Mouse (Mus musculus) kidney, embryonic 16.5 days (tissue): ENCODE measurements around the gene Papola. TPM values are rescaled to one million over a fixed set of nuclear protein-coding genes. Genes with fewer than 3 reads are reported as not detected.

ENCODE experiments used
- ATAC-seq: fragments of 200-750 bp; cut with Nextera tagmentation; 2 replicates; pipeline ENCODE4 v1.8.0; 2017; ENCODE audit warnings: moderate TSS enrichment; ENCODE audit not compliant: low FRiP score, low TSS enrichment
- H3K27ac ChIP-seq: fragments of 300-500 bp; sonication (generic); 2 replicates; pipeline ENCODE4 v1.5.1; 2014; ENCODE audit warnings: low read length
- H3K27me3 ChIP-seq: fragments of 300-500 bp; sonication (generic); 2 replicates; pipeline ENCODE4 v1.6.1; 2014; ENCODE audit warnings: low read length, control low read depth, mixed read lengths; ENCODE audit not compliant: insufficient read depth
- H3K36me3 ChIP-seq: fragments of 300-500 bp; sonication (generic); 2 replicates; pipeline ENCODE4 v1.6.1; 2014; ENCODE audit warnings: low read length, control low read depth, mixed read lengths; ENCODE audit not compliant: insufficient read depth
- H3K4me1 ChIP-seq: fragments of 300-500 bp; sonication (generic); 2 replicates; pipeline ENCODE4 v1.6.1; 2014; ENCODE audit warnings: low read length, control low read depth, mixed read lengths; ENCODE audit not compliant: insufficient read depth
- H3K4me2 ChIP-seq: fragments of 300-500 bp; sonication (generic); replicated peaks from 2 replicates; pipeline ENCODE4 v1.6.1; 2014; ENCODE audit warnings: low read depth, low read length
- H3K4me3 ChIP-seq: fragments of 300-500 bp; sonication (generic); 2 replicates; pipeline ENCODE4 v1.5.1; 2014; ENCODE audit warnings: mild to moderate bottlenecking, low read length
- H3K9ac ChIP-seq: fragments of 300-500 bp; sonication (generic); replicated peaks from 2 replicates; pipeline ENCODE4 v1.6.1; 2014; ENCODE audit warnings: low read length
- H3K9me3 ChIP-seq: fragments of 300-500 bp; sonication (generic); 2 replicates; pipeline ENCODE4 v1.6.1; 2016; ENCODE audit warnings: low read length, control low read depth
- WGBS: fragments of 180-500 bp; shearing (Covaris S2); extraction: QIAGEN DNeasy Blood & Tissue Kit; methylation state at CpG from one replicate; pipeline ENCODE4 v1.1.7; 2014; 5-methylcytosine and 5-hydroxymethylcytosine counted together
- microRNA-seq: library from miRNA; unstranded; fragments of <30 nt; microRNA quantifications from one replicate; pipeline ENCODE4, GENCODE M21; 2016
- polyA plus RNA-seq: library from polyadenylated mRNA; unstranded; fragments of >200 nt; fragmentation: Nextera tagmentation; extraction: Ambion mirVana; gene quantifications from 2 replicates; pipeline ENCODE4 v1.2.1, GENCODE M21; 2015

The Papola gene
- polyA plus RNA-seq, 1 experiment from 2014 or later, result 191 TPM

- Histone ChIP-seq H3K27me3 (no peaks in the 10 kb centered on the region), H3K27ac (no peak overlapping the region), H3K4me2 (no peak overlapping the region), H3K36me3 (no peaks in the 10 kb centered on the region), H3K4me3 (no peak overlapping the region), H3K4me1 (peaks cover 4% of the 10 kb centered on the region; the same call in 1 of the 2 replicates), H3K9me3 (no peaks in the 10 kb centered on the region), H3K9ac (no peak overlapping the region)
- WGBS, result 52% methylated on average over 2 of the region's 2 CpGs
- no peak for ATAC-seq
These were observed 88.8 kb downstream of the Papola start for GRCm38 (mm10) chr12:105873283-105873682.

GRCm38 (mm10) chr12:105875112-105875511 lies 90.6 kb downstream of the Papola start:
- Histone ChIP-seq H3K4me1 (no peaks in the 10 kb centered on the region), H3K9ac (no peak overlapping the region), H3K36me3 (no peaks in the 10 kb centered on the region), H3K9me3 (peaks cover 5% of the 10 kb centered on the region; the same call in 1 of the 2 replicates), H3K27ac (no peak overlapping the region), H3K4me2 (peak overlapping the region; percentile 24; the same call in 1 of the 2 replicates), H3K27me3 (no peaks in the 10 kb centered on the region), H3K4me3 (no peak overlapping the region)
- 31% methylated on average over 17 of the region's 17 CpGs for WGBS
- ATAC-seq, result 0 out of 2 replicates have a peak, but pooled peaks have one; percentile 47

GRCm38 (mm10) chr12:105876521-105876920 lies 92.0 kb downstream of the Papola start:
- H3K9ac ChIP-seq, result no peak overlapping the region
- ATAC-seq, result no peak
- H3K4me2 ChIP-seq, result no peak overlapping the region
- H3K27me3 ChIP-seq, result no peaks in the 10 kb centered on the region
- H3K4me3 ChIP-seq, result no peak overlapping the region
- no peaks in the 10 kb centered on the region for H3K4me1 ChIP-seq
- no peak overlapping the region for H3K27ac ChIP-seq
- H3K36me3 ChIP-seq, result no peaks in the 10 kb centered on the region
- peaks cover 5% of the 10 kb centered on the region; the same call in 1 of the 2 replicates for H3K9me3 ChIP-seq
- WGBS, result 70% methylated on average over 10 of the region's 11 CpGs

- WGBS, result 86% methylated on average over 13 of the region's 13 CpGs
- Histone ChIP-seq H3K9me3 (peaks cover 5% of the 10 kb centered on the region; the same call in 1 of the 2 replicates), H3K36me3 (no peaks in the 10 kb centered on the region), H3K9ac (no peak overlapping the region), H3K4me2 (no peak overlapping the region), H3K27ac (no peak overlapping the region), H3K4me3 (no peak overlapping the region), H3K4me1 (no peaks in the 10 kb centered on the region), H3K27me3 (no peaks in the 10 kb centered on the region)
- ATAC-seq, result no peak
These were observed 92.4 kb downstream of the Papola start for GRCm38 (mm10) chr12:105876931-105877330.

GRCm38 (mm10) chr12:105878746-105879145 lies 94.3 kb downstream of the Papola start:
- Histone ChIP-seq H3K4me3 (no peak overlapping the region), H3K9me3 (peaks cover 5% of the 10 kb centered on the region; the same call in 1 of the 2 replicates), H3K27ac (no peak overlapping the region), H3K9ac (no peak overlapping the region), H3K4me2 (no peak overlapping the region), H3K4me1 (peaks cover 2% of the 10 kb centered on the region; the same call in 1 of the 2 replicates), H3K27me3 (no peaks in the 10 kb centered on the region), H3K36me3 (no peaks in the 10 kb centered on the region)
- no peak for ATAC-seq
- 91% methylated on average over 5 of the region's 5 CpGs for whole genome bisulfite sequencing

- Histone ChIP-seq H3K4me1 (peaks cover 8% of the 10 kb centered on the region; the same call in 1 of the 2 replicates), H3K9me3 (peaks cover 5% of the 10 kb centered on the region; the same call in 1 of the 2 replicates), H3K4me3 (no peak overlapping the region), H3K36me3 (no peaks in the 10 kb centered on the region), H3K27ac (no peak overlapping the region), H3K27me3 (no peaks in the 10 kb centered on the region), H3K4me2 (no peak overlapping the region), H3K9ac (no peak overlapping the region)
- ATAC-seq, result peak; percentile 78
- WGBS, result 33% methylated on average over 12 of the region's 12 CpGs
These were observed 99.5 kb downstream of the Papola start for GRCm38 (mm10) chr12:105883799-105884514.

- peaks cover 8% of the 10 kb centered on the region; the same call in 1 of the 2 replicates for H3K4me1 ChIP-seq
- 0 out of 2 replicates have a peak, but pooled peaks cover under 1% of the 10 kb centered on the region for H3K9me3 ChIP-seq
- no peak overlapping the region for H3K4me3 ChIP-seq
- H3K9ac ChIP-seq, result no peak overlapping the region
- peak overlapping the region; percentile 30 for H3K4me2 ChIP-seq
- H3K27ac ChIP-seq, result no peak overlapping the region
- ATAC-seq, result peak; percentile 69
- 18% methylated on average over 22 of the region's 22 CpGs for WGBS
- no peaks in the 10 kb centered on the region for H3K36me3 ChIP-seq
- no peaks in the 10 kb centered on the region for H3K27me3 ChIP-seq
These were observed 100.2 kb downstream of the Papola start for GRCm38 (mm10) chr12:105884515-105885323.

Small RNA genes within 50 kb of the gene (microRNA-seq; reads per million reads assigned to microRNA genes)
- not detected for gene Gm22120

Other genes starting within 250 kb of the Papola start
- gene Bdkrb2, start 221.5 kb upstream of the Papola start, polyA plus RNA-seq, result 1.7 and 1.9 TPM in 2 replicates
- not detected in 2 replicates for gene Bdkrb1, start 181.6 kb upstream of the Papola start, polyA plus RNA-seq
- gene Gskip, start 99.9 kb upstream of the Papola start, polyA plus RNA-seq, result 29.4 and 30.0 TPM in 2 replicates
- gene Atg2b, start 99.5 kb upstream of the Papola start, polyA plus RNA-seq, result 12.3 and 12.4 TPM in 2 replicates
- 1.1 and 1.4 TPM in 2 replicates for gene Ak7, start 78.7 kb upstream of the Papola start, polyA plus RNA-seq
- 67.2 and 67.3 TPM in 2 replicates for gene Vrk1, start 225.5 kb downstream of the Papola start, polyA plus RNA-seq